Mouse (Mus musculus) urinary bladder, adult 18-20 months (tissue): Measurements from ENCODE around the gene Ttc38.
A peak's percentile ranks its signal among the peaks of the same experiment; 100 is the strongest.
"Not testable (repeated sequence)": the region's sequence is repeated elsewhere in the genome, so short reads cannot be mapped to it uniquely, and the experiment has no call there.

ENCODE experiments used
- DNase-seq, 2 experiments: peaks; one replicate each; pipeline ENCODE4 v3.0.0; 2022; ENCODE audit warnings: low spot score in 2 of 2, mixed read lengths in 2 of 2

Gene Ttc38

GRCm38 (mm10) chr15:85822011-85822359 is 10.1 kb upstream of the Ttc38 start:
- DNase-seq = no peak

- DNase-seq = no peak
Measured at GRCm38 (mm10) chr15:85826676-85827075, 5.4 kb upstream of the Ttc38 start.

GRCm38 (mm10) chr15:85828071-85828470 is 4.0 kb upstream of the Ttc38 start:
- DNase-seq = no peak

GRCm38 (mm10) chr15:85829470-85829869 is 2.6 kb upstream of the Ttc38 start:
- no peak for DNase-seq

GRCm38 (mm10) chr15:85832599-85832998 is 493 bp downstream of the Ttc38 start:
- no peak for DNase-seq

GRCm38 (mm10) chr15:85835335-85835734 is 3.2 kb downstream of the Ttc38 start:
- no peak for DNase-seq

- DNase-seq = peak; percentile 71 to 73
Measured at GRCm38 (mm10) chr15:85836887-85837286, 4.8 kb downstream of the Ttc38 start.

- DNase-seq = no peak
Measured at GRCm38 (mm10) chr15:85840983-85841382, 8.9 kb downstream of the Ttc38 start.

GRCm38 (mm10) chr15:85841796-85842360 is 9.8 kb downstream of the Ttc38 start:
- no peak for DNase-seq

- no peak for DNase-seq
Measured at GRCm38 (mm10) chr15:85845071-85845470, 13.0 kb downstream of the Ttc38 start.

- no peak for DNase-seq
Measured at GRCm38 (mm10) chr15:85851656-85852392, 19.7 kb downstream of the Ttc38 start.

- DNase-seq = no peak
Measured at GRCm38 (mm10) chr15:85858980-85859489, 26.9 kb downstream of the Ttc38 start.

GRCm38 (mm10) chr15:85859490-85860031 is 27.5 kb downstream of the Ttc38 start, which contains the start of gene Gtse1:
Gene Gtse1, plus strand, starts transcription at chr15:85859745.
- DNase-seq = peak; percentile 86 to 93

- not testable (repeated sequence) for DNase-seq
Measured at GRCm38 (mm10) chr15:85865913-85866312, 33.8 kb downstream of the Ttc38 start.

GRCm38 (mm10) chr15:85867696-85868095 is 35.6 kb downstream of the Ttc38 start:
- DNase-seq = peak; percentile 43 to 48

- no peak for DNase-seq
Measured at GRCm38 (mm10) chr15:85877336-85877735, 45.2 kb downstream of the Ttc38 start.

- peak; percentile 80 to 88 for DNase-seq
Measured at GRCm38 (mm10) chr15:85878848-85879497, 46.9 kb downstream of the Ttc38 start, which contains the start of gene Trmu. Gene Trmu, plus strand, starts transcription at chr15:85879312.

GRCm38 (mm10) chr15:85879498-85879895 is 47.4 kb downstream of the Ttc38 start:
- no peak for DNase-seq

- no peak for DNase-seq
Measured at GRCm38 (mm10) chr15:85885606-85886005, 53.5 kb downstream of the Ttc38 start.

- no peak for DNase-seq
Measured at GRCm38 (mm10) chr15:85889235-85889634, 57.1 kb downstream of the Ttc38 start.

- no peak for DNase-seq
Measured at GRCm38 (mm10) chr15:85891971-85892370, 59.9 kb downstream of the Ttc38 start.

- no peak for DNase-seq
Measured at GRCm38 (mm10) chr15:85892498-85893118, 60.5 kb downstream of the Ttc38 start.
